Mouse (Mus musculus) cerebellum, adult 11 months (tissue): ENCODE results near the gene Rtp3.
A peak's percentile ranks its signal among the peaks of the same experiment; 100 is the strongest.

Experiments
- DNase-seq: peaks from one replicate; pipeline ENCODE4 v3.0.0; 2022

Gene Rtp3

DNA sequence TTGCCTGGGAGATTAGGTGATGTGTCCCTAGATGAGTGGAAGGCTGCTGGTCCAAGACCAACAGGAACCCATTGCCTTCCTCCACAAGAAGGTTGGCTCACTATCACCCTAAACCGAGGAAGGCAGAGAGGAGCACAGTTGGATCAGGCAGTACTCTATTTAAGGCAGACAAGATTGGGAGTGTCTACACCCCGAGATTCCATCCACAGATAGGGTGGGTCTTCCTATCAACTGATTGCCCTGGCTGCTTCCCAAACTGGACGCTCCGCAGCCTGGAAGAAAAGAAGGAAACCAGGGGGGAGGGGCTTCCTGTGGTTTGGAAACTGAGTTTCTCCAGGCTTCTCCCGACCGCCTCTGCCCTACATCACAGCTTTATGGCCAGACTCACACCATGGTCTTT is at the start of gene Rtp3:
Gene Rtp3 (minus strand): TSS at position 380 of the 400 bp plus-strand sequence.
- DNase-seq = no peak

- DNase-seq = no peak
Observed at GRCm38 (mm10) chr9:111039966-111040365, 49.6 kb upstream of the Rtp3 start.

- DNase-seq = no peak
Observed at GRCm38 (mm10) chr9:111033717-111034116, 43.3 kb upstream of the Rtp3 start.

DNA sequence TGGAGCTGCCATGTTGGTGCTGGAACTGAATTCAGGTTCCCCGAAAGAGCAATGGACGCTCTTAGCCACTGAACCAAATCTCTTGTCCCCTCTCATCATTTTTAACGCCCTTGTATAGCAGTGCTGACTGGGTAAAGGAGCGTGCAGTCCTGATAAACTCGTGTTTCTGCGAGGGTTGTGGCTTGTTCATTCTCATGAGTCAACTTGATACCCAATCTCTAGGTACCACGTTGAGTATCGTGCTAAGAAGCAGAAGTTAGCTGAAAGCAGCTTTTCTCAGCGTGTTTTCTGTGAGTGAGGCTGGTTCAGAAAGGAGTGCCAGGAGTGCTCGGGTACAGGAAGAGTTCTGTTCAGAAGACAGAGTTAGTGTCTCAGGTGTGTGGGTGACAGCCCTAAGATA is 36.4 kb upstream of the Rtp3 start:
- DNase-seq = no peak

DNA sequence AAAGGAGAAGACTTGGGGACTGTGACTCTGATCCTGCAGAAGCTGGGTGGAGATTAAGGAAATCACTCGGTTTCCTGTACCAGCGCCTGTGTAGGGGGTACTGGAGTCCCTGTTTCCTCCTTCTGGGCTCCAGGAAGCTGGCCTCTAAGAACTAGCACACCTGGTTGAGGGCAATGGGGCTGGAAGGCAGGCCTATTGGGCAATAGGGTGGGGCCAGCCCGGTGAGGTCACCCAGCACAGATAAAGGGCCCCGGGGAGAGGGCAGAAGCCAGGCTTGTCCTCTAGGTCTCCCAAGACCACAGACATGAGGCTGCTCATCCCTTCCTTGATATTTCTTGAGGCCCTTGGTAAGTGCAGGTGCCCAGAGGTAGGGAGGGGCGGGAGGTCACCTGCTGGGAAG is 28.6 kb upstream of the Rtp3 start, which contains the start of gene Ltf:
Gene Ltf (plus strand): TSS at position 250 of the 400 bp plus-strand sequence.
- no peak for DNase-seq

GRCm38 (mm10) chr9:111015658-111016057 is 25.3 kb upstream of the Rtp3 start:
- DNase-seq = no peak

DNA sequence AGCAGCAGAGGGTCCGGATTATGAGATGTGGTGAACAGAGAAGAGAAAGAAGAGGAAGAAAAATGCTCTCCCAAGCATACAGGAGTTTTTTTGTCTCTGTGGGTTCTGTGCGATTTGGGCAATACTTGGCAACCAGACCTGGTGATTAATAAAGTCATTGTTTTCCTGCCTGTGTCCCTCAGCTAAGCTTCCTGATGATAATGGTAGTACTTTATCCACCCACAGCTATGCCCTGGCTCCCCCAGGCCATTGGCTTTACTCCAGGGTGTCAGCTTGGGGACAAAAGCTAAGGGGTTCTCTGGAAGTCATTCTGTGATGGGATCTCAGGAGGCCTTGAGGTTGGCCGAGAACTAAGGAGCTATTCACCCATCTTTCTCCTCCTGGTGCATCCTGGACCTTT is 21.7 kb upstream of the Rtp3 start:
- DNase-seq = no peak

DNA sequence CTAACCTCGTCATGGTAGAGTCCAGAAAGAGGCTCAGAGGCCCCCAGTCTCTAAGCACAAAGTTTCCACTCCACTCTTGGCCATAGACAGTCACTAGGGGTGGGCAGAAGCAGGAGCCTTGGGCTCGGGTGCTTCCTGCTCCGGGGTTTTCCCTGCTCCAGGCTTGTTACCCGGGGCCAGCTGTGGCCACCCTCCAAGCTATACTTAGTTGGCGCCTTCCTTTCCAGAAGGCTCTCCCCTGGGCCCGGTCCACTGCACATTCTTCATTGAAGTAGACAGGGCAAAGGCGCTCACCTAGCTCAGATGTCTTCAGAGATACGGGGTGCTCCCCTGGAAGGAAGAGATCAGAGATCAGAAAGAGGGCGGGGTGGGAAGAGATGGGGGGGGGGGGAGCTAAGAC is 21.2 kb upstream of the Rtp3 start:
- DNase-seq = no peak

- no peak for DNase-seq
Observed at GRCm38 (mm10) chr9:111009763-111010162, 19.4 kb upstream of the Rtp3 start.

DNA sequence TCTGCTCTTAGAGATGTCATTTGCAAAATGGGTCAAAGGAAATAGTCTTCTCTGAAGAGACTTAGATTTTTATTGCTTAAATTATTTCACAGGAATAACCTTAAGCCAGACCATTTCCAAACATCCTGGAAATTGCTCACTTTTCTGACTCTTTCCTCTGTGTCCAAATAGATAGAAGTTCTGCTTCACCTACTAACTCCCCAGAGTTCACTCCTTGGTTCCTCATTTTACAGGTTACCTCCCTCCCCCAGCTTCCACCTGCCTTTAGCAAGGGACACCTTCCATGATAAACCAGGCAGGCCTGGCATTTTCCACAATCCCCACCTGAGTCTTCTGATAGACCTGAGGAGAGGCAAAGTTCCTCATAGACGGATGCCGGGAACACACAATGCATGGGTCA is 16.2 kb upstream of the Rtp3 start:
- DNase-seq = no peak

DNA sequence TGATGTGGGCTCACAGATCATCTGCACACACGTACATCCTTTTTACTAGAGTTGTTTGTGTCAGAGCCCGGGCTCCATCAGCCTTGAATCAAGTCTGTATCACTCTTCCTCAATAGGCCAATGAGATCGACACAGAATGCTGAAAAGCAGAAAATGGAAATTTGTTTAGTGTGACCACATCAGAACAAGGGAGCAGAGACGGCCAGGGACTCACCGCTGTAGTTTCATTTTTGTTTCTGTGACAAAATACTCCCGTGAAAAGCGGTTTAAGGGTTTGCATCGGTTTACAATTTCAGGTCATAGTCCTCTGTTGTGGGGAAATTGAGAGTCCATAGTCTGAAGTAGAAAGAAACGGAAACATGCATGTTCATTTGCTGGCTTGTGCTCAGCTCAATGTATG is 12.9 kb upstream of the Rtp3 start:
- no peak for DNase-seq

GRCm38 (mm10) chr9:111001621-111002020 is 11.2 kb upstream of the Rtp3 start:
- DNase-seq = no peak

DNA sequence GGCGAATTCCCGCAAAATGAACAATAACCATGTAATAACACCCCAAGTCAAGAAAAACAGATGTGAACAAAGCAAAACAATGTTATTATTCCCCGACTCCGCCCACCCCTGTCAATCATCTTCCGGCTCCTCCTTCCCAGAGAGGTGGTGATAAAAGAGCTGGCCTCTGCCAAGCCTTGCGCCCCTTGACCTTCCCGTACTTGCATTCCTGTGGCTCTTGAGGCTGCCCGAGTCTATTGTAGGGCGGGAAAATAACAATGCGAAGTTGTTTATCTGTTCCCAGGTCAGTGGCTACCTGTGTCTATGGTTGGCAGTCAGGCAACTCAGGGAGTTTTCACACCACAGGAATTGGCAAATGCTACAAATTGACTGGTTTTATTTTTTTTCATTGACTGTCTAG is 9.5 kb upstream of the Rtp3 start:
- no peak for DNase-seq

GRCm38 (mm10) chr9:110999056-110999455 is 8.7 kb upstream of the Rtp3 start:
- no peak for DNase-seq

DNA sequence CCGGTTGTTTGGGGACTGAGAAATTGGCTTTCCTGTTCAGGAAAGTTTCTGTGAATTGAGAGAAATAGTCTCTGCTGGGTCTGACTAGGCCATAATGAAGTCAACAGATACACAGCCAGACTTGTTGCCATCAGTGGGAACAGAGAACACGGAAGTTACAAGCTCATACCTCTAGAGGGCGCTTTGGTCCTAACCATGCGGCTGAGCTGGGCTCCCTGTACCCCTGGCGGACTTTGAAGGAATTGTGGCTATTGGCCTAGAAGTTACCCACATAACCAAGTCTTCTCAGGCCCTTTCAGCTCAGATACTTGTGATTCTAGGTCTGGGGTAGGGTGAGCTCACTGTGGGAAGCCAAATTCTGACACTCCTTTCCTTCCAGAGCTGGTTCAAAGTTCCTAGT is 6.9 kb upstream of the Rtp3 start:
- DNase-seq = peak; percentile 33

DNA sequence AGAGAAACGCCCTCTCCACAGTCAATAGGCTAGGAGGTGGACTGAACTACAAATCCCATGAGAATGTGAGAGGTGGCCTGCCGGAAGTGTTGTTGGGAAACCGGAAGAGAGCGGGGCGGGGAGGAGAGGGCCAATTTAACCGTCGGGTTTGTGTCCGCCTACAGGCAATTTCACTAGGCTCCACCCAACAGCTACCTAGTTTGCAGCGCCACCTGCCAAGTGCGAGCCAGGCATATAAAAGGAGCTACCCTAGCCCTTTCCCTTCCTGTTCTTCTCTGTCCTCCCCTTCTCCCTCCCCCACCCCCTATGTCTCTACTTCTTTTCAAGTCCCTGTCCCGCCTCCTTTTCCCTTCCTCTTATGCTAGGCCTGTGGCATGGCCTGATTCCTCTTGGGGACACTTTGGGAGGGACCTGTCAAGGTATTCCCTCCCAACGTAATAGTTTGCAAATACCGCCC is 4.4 kb upstream of the Rtp3 start:
- peak; percentile 47 for DNase-seq

GRCm38 (mm10) chr9:110993281-110993709 is 2.9 kb upstream of the Rtp3 start:
- no peak for DNase-seq

DNA sequence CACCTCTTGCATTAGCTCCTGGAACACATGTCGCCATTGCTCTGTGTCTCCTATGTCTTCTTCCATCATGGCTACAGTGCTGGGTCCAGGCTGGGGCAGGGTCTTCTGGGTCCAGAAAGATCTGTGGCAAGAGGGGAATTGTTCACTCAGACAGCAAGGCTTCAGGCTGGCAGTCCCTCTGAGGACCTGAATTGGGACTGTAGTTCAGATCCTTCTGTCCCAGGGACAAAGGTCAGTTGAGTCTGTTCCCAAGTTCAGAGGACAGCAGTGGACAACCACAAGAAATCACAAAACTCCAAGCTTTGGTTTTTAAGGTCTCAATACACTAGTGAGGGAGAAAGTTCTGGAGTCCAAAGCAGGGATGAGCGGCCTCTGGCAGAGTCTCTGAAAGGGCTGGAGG is 840 bp downstream of the Rtp3 start:
- no peak for DNase-seq

GRCm38 (mm10) chr9:110989141-110989540 is 1.2 kb downstream of the Rtp3 start:
- no peak for DNase-seq

GRCm38 (mm10) chr9:110988078-110988477 is 2.3 kb downstream of the Rtp3 start:
- no peak for DNase-seq

DNA sequence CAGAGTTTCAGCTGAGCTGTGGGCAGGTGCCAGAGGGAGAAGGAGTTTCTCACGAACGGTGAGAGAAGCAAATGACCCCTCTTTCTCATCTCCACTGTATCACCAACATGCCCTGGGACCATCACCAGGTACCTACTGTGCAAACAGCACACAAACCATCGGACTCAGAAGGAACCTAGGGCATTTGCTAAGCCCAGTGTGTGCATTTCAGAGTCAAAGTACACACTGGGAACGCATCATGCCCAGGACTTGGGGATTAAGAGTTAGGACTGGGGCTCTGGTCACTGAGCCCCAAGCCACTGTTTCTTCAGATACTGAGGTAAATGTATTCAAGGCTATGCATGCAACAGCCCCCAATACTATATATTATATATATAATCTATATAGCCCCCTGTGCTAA is 3.1 kb downstream of the Rtp3 start:
- DNase-seq = no peak

GRCm38 (mm10) chr9:110985951-110986350 is 4.4 kb downstream of the Rtp3 start:
- no peak for DNase-seq

DNA sequence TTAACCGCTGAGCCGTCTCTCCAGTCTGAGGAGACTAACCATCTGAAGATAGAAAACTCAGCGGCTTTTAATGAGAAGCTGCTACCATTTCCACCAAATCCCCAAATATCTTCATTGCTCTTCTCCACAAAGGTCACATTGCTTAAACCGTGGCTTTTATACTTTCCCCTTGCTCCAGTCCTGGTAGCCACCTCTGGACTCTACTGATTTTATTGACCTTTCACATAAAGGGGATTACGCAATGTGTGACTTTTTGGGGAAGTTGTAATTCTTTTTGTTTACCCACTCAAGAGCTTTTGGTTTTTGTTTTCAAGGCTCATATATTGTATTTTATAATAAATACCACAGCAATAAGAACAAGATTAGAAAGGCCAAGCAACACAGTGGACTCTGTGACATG is 4.8 kb downstream of the Rtp3 start:
- DNase-seq = no peak

DNA sequence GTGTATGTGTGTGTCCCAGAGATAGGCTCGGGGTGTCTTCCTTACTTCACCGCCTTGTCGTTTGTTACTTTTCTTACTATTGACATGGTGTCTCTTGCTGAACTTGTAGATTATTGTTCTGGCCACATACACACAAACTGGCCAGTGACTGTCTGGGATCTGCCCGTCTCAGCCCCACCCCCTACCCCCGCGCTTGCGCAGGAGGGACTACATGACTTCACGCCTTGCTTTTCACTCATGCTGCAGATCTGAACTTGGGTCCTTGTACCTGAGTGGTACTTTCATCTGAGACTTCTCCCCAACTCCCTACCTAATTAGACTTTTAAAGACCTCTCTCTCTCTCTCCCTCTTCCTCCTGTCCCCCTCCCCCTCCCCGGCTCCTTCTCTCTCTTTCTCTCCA is 6.3 kb downstream of the Rtp3 start:
- no peak for DNase-seq

DNA sequence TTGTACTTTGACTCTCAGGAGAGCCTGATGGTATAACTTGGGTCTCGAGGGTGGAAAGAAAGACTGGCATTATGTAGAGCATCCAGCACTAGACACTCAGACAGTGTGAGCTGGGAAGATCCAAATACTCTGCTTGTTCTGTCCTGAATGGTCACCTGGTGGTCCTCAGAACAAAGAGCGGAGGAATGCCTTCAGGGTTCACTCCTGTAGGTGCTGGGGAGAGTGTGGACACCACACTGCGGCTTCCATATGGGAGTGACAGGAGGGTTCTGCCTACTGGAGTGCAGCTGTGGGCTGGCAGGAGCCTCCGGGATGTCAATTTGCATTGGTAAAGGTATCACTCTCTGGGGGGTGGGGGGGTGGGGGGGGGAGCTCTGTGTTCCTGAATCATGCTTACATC is 8.0 kb downstream of the Rtp3 start:
- DNase-seq = no peak

DNA sequence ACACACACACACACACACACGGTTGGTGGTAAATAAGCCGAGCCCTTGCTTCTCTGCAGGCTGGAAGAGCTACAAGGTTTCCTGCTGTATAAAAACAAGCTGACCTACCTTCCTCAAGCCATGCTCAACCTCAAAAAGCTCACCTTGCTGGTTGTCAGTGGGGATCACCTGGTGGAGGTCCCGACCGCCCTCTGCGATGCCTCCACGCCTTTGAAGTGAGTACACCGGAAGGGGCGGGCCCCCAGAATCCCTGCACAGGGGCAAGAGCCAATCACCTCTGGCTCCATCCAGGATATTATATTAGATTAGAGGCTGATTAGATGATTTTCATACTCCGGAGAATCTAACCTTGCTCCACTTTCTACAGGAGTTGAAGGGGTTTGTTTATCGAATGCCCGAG is 11.0 kb downstream of the Rtp3 start:
- no peak for DNase-seq
